Mouse (Mus musculus) lung, postnatal 0 days (tissue): ENCODE measurements around the gene Zfp212.

Source experiments
- CTCF ChIP-seq: IDR thresholded peaks from 2 replicates; pipeline ENCODE4 v1.5.1; 2016; ENCODE audit warnings: antibody characterized with exemption, mild to moderate bottlenecking
- EP300 ChIP-seq: IDR thresholded peaks from 2 replicates; pipeline ENCODE4 v1.6.1; 2016; ENCODE audit warnings: antibody characterized with exemption, mild to moderate bottlenecking, control low read depth

DNA sequence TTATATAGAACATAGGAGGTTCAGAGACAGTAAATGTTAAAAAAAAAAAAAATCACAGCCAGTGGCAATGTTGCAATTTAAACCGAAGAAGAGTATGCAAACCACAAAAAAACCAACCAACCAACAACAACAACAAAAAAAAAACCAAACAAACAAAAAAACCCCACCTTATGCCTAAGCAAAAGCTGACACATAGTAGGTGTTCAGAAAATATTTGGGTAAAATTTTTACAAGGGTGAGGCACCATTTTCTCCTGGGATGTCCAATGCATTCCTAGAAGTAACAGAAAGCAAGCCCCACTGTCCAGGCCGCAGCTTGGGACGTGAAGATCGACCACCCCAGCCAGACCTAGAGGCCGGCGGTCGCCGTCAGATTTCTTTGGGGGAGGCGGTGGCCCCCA is 43.2 kb upstream of the Zfp212 start, which contains the start of gene Zfp282:
- no peak for TF ChIP-seq CTCF
- no peak; the same call in 1 of the 2 replicates for TF ChIP-seq EP300
